In the genomic region with DNA sequence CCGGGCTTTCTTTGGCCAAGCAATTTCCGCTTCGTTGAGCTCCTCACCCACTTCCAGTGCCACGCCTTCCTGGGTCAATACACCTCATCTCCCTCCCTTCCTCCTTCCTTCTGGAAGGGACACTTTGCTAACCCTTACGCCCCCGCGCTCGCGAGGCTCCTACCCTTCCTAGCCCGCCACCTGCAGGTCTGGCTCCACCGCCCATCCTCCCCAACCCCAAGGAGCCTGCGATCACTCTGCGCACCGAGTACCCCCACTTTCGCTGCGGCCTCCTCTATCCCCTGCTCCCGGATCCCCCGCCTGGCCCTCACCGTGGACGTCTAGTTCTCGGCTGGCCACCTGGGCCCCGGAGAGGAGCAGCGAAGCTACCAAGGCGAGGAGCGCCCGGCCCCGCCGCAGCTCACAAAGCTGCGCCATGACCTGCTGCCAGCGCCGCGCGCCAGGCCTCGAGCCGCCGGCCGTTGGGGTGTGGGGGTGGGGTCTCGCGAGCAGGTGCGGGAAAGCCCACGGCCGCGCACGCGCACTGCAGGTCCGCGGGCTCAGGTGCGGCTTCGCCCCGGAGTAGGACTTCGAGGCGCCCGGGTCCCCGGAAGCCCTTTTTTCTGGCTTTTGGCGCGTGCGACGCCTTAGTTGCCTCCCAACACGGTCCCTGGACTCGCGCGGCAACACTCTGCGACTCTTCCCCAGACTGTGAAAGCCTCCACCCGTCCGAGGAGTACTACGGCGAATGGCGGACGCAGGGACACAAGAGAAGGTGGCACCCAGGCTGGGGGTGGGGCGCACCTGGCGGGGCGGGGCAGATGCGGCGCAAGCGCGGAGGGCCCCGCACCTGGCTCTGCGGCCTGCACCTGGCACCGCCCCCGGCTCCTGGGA, we compare ENCODE assay signal across 8 mouse cellular contexts. TPM values are rescaled to one million over a fixed set of nuclear protein-coding genes. Genes with fewer than 3 reads are reported as not detected.
DNase-seq lines count a peak whose midpoint lies in the region; ATAC-seq and TF ChIP-seq lines count a peak whose summit lies in the region.

TSS of gene Spint2 (minus strand) at position 712 of the 873 bp plus-strand sequence.

- H3K4me3 ChIP-seq in left cerebral cortex, adult 2 months = peak within 1 kb of the TSS; percentile 60
- peak within 1 kb of the TSS; percentile 59 for H3K4me3 ChIP-seq in heart, embryonic 11.5 days (ENCODE audit: low read depth, low read length)
- H3K4me3 ChIP-seq in kidney, embryonic 14.5 days (ENCODE audit: low read length) = peak within 1 kb of the TSS; percentile 50
- peak within 1 kb of the TSS; percentile 65 for H3K4me3 ChIP-seq in liver, embryonic 13.5 days (replicated peaks)
- H3K4me3 ChIP-seq in neural tube, embryonic 11.5 days (ENCODE audit: low read depth, low read length) = peak within 1 kb of the TSS; percentile 49

- no peak; the same call in 1 of the 2 replicates for TF ChIP-seq CTCF in left cerebral cortex, adult 2 months (IDR thresholded peaks at IDR 0.05)

- H3K4me2 ChIP-seq in heart, embryonic 11.5 days = peak within 1 kb of the TSS; percentile 100
- peak within 1 kb of the TSS; percentile 93 for H3K4me2 ChIP-seq in kidney, embryonic 14.5 days (replicated peaks; ENCODE audit: low read depth, low read length)
- peak within 1 kb of the TSS; percentile 88 for H3K4me2 ChIP-seq in liver, embryonic 13.5 days
- H3K4me2 ChIP-seq in neural tube, embryonic 11.5 days (ENCODE audit: low read depth) = peak within 1 kb of the TSS; percentile 99

- 1% methylated on average over 80 of the region's 80 CpGs for WGBS in heart, embryonic 11.5 days (ENCODE audit: insufficient replicate concordance)
- under 1% methylated on average over 80 of the region's 80 CpGs for WGBS in kidney, embryonic 14.5 days
- under 1% methylated on average over 80 of the region's 80 CpGs for WGBS in liver, embryonic 13.5 days (ENCODE audit: insufficient replicate concordance)
- under 1% methylated on average over 80 of the region's 80 CpGs for WGBS in neural tube, embryonic 11.5 days

- H3K9me3 ChIP-seq in heart, embryonic 11.5 days (replicated peaks; ENCODE audit: control insufficient read depth, low read length) = no peaks in the 10 kb centered on the region
- H3K9me3 ChIP-seq in kidney, embryonic 14.5 days (ENCODE audit: control insufficient read depth, low read length) = no peaks in the 10 kb centered on the region
- no peaks in the 10 kb centered on the region for H3K9me3 ChIP-seq in liver, embryonic 13.5 days (replicated peaks)
- no peaks in the 10 kb centered on the region for H3K9me3 ChIP-seq in neural tube, embryonic 11.5 days (ENCODE audit: control insufficient read depth, low read length)

- intact Hi-C loops in left cerebral cortex, adult 2 months (cut with DNase I) = no loop called here

- no peaks in the 10 kb centered on the region for H3K36me3 ChIP-seq in heart, embryonic 11.5 days (ENCODE audit: control insufficient read depth, insufficient read depth, low read length)
- no peaks in the 10 kb centered on the region for H3K36me3 ChIP-seq in kidney, embryonic 14.5 days (ENCODE audit: control insufficient read depth, insufficient read depth, low read length)
- no peaks in the 10 kb centered on the region for H3K36me3 ChIP-seq in liver, embryonic 13.5 days
- no peaks in the 10 kb centered on the region for H3K36me3 ChIP-seq in neural tube, embryonic 11.5 days (ENCODE audit: control insufficient read depth, insufficient read depth, low read length)

- peak within 1 kb of the TSS; percentile 77 for H3K9ac ChIP-seq in heart, embryonic 11.5 days (ENCODE audit: low read depth, low read length)
- H3K9ac ChIP-seq in kidney, embryonic 14.5 days (ENCODE audit: low read depth, low read length) = peak within 1 kb of the TSS; percentile 74
- peak within 1 kb of the TSS; percentile 53 for H3K9ac ChIP-seq in liver, embryonic 13.5 days
- peak within 1 kb of the TSS; percentile 64 for H3K9ac ChIP-seq in neural tube, embryonic 11.5 days (ENCODE audit: low read length)

- peak; percentile 50; the same call in 1 of the 2 replicates for ATAC-seq in heart, embryonic 11.5 days (replicated peaks; ENCODE audit: insufficient number of reproducible peaks, low FRiP score, low TSS enrichment)
- peak; percentile 82 for ATAC-seq in kidney, embryonic 14.5 days (ENCODE audit: low FRiP score, low TSS enrichment)
- ATAC-seq in liver, embryonic 13.5 days (ENCODE audit: low read depth) = peak; percentile 60
- no peak; the same call in 1 of the 2 replicates for ATAC-seq in neural tube, embryonic 11.5 days (ENCODE audit: insufficient read depth, low FRiP score, low TSS enrichment)

- H3K27me3 ChIP-seq in heart, embryonic 11.5 days (ENCODE audit: control insufficient read depth, insufficient read depth, low read length) = peaks cover 36% of the 10 kb centered on the region
- peaks cover 24% of the 10 kb centered on the region for H3K27me3 ChIP-seq in kidney, embryonic 14.5 days (ENCODE audit: control insufficient read depth, insufficient read depth, low read length)
- H3K27me3 ChIP-seq in liver, embryonic 13.5 days = peaks cover 28% of the 10 kb centered on the region
- H3K27me3 ChIP-seq in neural tube, embryonic 11.5 days (ENCODE audit: control insufficient read depth, insufficient read depth, low read length) = peaks cover 22% of the 10 kb centered on the region

- H3K4me1 ChIP-seq in heart, embryonic 11.5 days (ENCODE audit: control insufficient read depth, insufficient read depth, low read length) = peaks cover 22% of the 10 kb centered on the region
- 0 out of 2 replicates have a peak, but pooled peaks cover 6% of the 10 kb centered on the region for H3K4me1 ChIP-seq in kidney, embryonic 14.5 days (ENCODE audit: control insufficient read depth, insufficient read depth, low read length)
- peaks cover 29% of the 10 kb centered on the region for H3K4me1 ChIP-seq in liver, embryonic 13.5 days (replicated peaks)
- peaks cover 7% of the 10 kb centered on the region for H3K4me1 ChIP-seq in neural tube, embryonic 11.5 days (ENCODE audit: control insufficient read depth, insufficient read depth, low read length)

- H3K27ac ChIP-seq in left cerebral cortex, adult 2 months = no peak within 1 kb of the TSS
- no peak within 1 kb of the TSS for H3K27ac ChIP-seq in heart, embryonic 11.5 days (ENCODE audit: low read depth, low read length)
- H3K27ac ChIP-seq in kidney, embryonic 14.5 days (ENCODE audit: low read depth, low read length) = peak within 1 kb of the TSS; percentile 79
- no peak within 1 kb of the TSS for H3K27ac ChIP-seq in liver, embryonic 13.5 days
- H3K27ac ChIP-seq in neural tube, embryonic 11.5 days (ENCODE audit: low read depth, low read length) = no peak within 1 kb of the TSS

- peak; percentile 40 to 47 for DNase-seq in left cerebral cortex, adult 2 months (ENCODE audit: extremely low spot score in 1 of 2, low spot score in 2 of 2)
- DNase-seq in left cerebral cortex, adult 11 months (ENCODE audit: low spot score) = no peak
- DNase-seq in cerebellum, adult 9-11 months = peak; percentile 87
- peak; percentile 34 for DNase-seq in liver, embryonic 13.5 days
- peak; percentile 63 for DNase-seq in neural tube, embryonic 11.5 days (ENCODE audit: low spot score)
- peak; percentile 71 to 77 for DNase-seq in thymus, adult 18-20 months

RNA-seq across cellular contexts. Expression of gene Spint2, which starts in this region (rescaled TPM):
- total RNA-seq in left cerebral cortex, adult 2 months (2021) = 10 to 100 TPM; 26.4 to 27.8 TPM
- polyA plus RNA-seq in heart, embryonic 11.5 days (2014; fragmentation: Nextera tagmentation; extraction: Ambion mirVana) = 39.2 and 42.8 TPM in 2 replicates
- 198 and 239 TPM in 2 replicates for polyA plus RNA-seq in kidney, embryonic 14.5 days (2014; fragmentation: Nextera tagmentation; extraction: Ambion mirVana)
- polyA plus RNA-seq in liver, embryonic 13.5 days (2015; fragmentation: Nextera tagmentation; extraction: Ambion mirVana) = 24.9 and 25.2 TPM in 2 replicates
- 27.0 and 28.1 TPM in 2 replicates for polyA plus RNA-seq in neural tube, embryonic 11.5 days (2014; fragmentation: Nextera tagmentation; extraction: Ambion mirVana)
